Mouse (Mus musculus): Measurements from ENCODE around the gene D930007J09Rik. TPM values are rescaled to one million over a fixed set of nuclear protein-coding genes. Genes with fewer than 3 reads are reported as not detected.

The D930007J09Rik gene
- polyA plus RNA-seq, 1 experiment from 2014 or later = not detected

DNA sequence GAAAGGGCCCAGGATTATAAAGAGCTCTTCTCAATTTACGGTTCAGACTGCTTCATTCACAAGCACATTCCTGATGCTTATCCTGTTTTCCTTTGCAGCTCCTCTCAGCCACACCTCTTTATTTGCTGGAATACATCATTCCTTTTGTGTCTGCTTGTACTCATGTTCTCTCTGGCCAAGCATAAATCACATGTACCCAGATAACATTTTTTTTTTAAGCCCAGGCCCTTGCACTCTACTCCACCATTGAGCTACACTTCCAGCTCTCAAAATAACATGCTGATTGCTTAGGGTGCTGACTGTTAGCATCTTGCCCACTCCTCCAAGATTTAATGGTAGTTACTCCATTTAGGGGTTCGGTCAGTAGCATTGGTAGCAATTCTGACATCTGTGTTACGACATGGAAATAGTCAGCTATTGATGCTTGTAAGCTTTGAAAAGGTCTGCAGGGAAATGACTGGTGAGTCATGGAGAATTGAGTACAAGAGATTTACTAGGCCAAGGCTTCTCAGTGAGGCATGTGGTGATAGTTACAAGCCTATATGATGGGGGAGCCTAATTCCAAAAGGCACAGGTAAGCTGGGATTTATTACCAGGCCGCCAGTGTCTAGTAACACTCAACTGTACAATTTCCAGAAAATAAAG lies 1.2 kb upstream of the D930007J09Rik start:
- peaks cover 21% of the 10 kb centered on the region for H3K36me3 ChIP-seq
- no peak for ATAC-seq (ENCODE audit: low FRiP score)
- H3K4me2 ChIP-seq (replicated peaks) = peak overlapping the region; percentile 65
- no peaks in the 10 kb centered on the region for H3K9me3 ChIP-seq (replicated peaks)
- H3K27me3 ChIP-seq = no peaks in the 10 kb centered on the region
- H3K4me3 ChIP-seq = peak overlapping the region; percentile 87
- H3K27ac ChIP-seq = no peak overlapping the region
- peaks cover 20% of the 10 kb centered on the region for H3K4me1 ChIP-seq
- H3K9ac ChIP-seq = no peak overlapping the region
- 72% methylated on average over 4 of the region's 4 CpGs for WGBS

DNA sequence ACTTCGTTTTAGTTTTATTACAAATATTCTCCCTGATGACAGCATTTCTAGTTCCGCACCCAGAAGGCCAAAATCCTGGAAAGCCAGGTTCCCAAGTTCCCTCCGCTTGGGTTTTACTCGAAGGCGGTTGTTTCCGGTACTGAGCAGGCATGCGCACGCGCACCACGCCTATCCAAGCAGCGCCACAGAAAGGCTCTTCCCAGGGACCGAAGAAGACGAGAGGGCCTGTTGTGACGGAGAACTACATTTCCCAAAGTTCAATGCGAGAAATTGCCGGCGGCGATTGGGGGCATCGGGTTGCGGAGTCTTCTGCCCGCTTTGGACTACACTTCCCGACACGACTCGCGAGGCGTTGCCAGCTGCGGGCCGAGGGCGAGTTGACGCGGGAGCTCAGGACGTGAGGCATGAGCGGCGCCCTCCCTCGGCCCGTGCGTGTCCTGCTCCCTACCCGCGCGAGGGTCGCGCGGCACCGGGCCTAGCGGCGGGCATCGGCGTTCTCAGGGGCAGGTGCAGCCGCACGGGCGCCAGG lies 892 bp downstream of the D930007J09Rik start, which contains the start of gene Wrnip1:
Gene Wrnip1 (plus strand): TSS at position 346 of the 529 bp plus-strand sequence.
- WGBS = 0% methylated on average over 51 of the region's 51 CpGs
- ATAC-seq (ENCODE audit: low FRiP score) = peak; percentile 99

DNA sequence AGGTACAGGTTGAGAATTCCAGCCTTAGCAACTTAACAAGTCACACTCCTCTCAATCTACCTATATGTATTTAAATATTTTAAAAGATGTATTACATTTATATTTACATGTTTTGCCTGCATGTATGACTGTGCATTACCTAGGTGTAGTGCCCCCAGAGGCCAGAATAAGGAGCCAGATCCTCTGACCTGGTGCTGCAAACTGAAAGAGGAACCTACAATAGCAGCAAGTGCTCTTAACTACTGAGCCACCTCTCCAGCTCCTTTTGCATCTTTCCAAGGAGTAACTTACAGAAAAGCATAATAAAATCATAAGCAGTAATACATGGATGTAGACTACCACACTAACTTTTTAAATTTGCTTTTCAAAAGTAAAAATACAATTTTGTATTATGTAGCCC lies 1.8 kb downstream of the D930007J09Rik start:
- Histone ChIP-seq H3K27ac (no peak overlapping the region), H3K36me3 (no peaks in the 10 kb centered on the region), H3K27me3 (no peaks in the 10 kb centered on the region), H3K4me2 (replicated peaks) (peak overlapping the region; percentile 65), H3K4me3 (0 out of 2 replicates have a peak overlapping the region, but pooled peaks have one; percentile 87), H3K4me1 (peaks cover 18% of the 10 kb centered on the region), H3K9me3 (replicated peaks) (no peaks in the 10 kb centered on the region), H3K9ac (no peak overlapping the region)
- ATAC-seq (ENCODE audit: low FRiP score) = no peak

More for the DNA sequence above, 892 bp downstream of the D930007J09Rik start, which contains the start of gene Wrnip1:
- peak within 1 kb of the TSS; percentile 65 for H3K4me2 ChIP-seq (replicated peaks)
- H3K9me3 ChIP-seq (replicated peaks) = no peaks in the 10 kb centered on the region
- peak within 1 kb of the TSS; percentile 88 for H3K9ac ChIP-seq
- H3K27ac ChIP-seq = peak within 1 kb of the TSS; percentile 90
- peaks cover 18% of the 10 kb centered on the region for H3K4me1 ChIP-seq
- no peaks in the 10 kb centered on the region for H3K27me3 ChIP-seq
- H3K36me3 ChIP-seq = peaks cover 7% of the 10 kb centered on the region
- H3K4me3 ChIP-seq = peak within 1 kb of the TSS; percentile 87

DNA sequence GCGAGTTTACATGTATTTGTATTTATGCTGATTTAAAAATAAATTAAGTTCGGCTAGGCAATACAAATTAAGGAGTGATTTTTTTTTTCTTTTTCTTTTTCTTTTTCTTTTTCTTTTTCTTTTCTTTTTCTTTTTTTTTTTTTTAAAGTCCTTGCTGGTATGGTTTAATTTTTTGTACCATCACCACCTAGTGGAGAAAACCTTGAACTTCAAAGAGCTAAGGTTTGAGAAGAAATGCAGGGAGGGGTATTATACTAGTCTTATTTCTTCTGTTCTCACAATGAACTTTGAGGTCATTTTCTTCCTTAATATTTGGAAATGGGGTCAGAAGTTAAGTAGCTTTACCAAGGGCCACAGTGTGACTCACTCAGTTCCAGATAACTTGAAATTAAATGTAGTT lies 3.5 kb downstream of the D930007J09Rik start:
- H3K27ac ChIP-seq = no peak overlapping the region
- H3K9ac ChIP-seq = no peak overlapping the region
- peaks cover 14% of the 10 kb centered on the region for H3K4me1 ChIP-seq
- ATAC-seq (ENCODE audit: low FRiP score) = no peak
- no peaks in the 10 kb centered on the region for H3K27me3 ChIP-seq
- H3K36me3 ChIP-seq = no peaks in the 10 kb centered on the region
- no peaks in the 10 kb centered on the region for H3K9me3 ChIP-seq (replicated peaks)
- H3K4me3 ChIP-seq = no peak overlapping the region
- 69% methylated on average over 2 of the region's 2 CpGs for WGBS
- H3K4me2 ChIP-seq (replicated peaks) = no peak overlapping the region

DNA sequence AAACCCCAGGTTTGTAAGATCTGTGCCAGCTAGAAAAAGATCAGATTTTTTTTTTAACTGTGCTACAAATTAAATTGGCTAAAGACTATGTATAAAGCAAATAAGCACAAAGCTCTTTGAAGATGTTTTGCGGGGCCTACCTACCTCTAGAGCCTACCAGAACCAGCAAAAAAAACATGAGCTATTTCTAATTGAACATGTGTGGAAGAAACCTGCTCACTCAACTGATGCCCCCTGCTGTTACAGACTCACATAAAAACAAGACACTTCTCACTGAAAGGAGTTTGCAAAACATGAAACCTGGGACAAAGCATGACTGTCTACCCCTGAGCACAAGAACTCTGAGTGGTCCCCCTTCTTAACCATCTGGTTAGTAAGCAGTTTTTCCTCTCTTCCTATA lies 5.6 kb downstream of the D930007J09Rik start:
- H3K27ac ChIP-seq = no peak overlapping the region
- 83% methylated on average over 1 of the region's 1 CpGs for WGBS
- H3K9ac ChIP-seq = no peak overlapping the region
- H3K4me3 ChIP-seq = no peak overlapping the region
- no peaks in the 10 kb centered on the region for H3K27me3 ChIP-seq
- peaks cover 5% of the 10 kb centered on the region for H3K4me1 ChIP-seq
- H3K36me3 ChIP-seq = no peaks in the 10 kb centered on the region
- no peaks in the 10 kb centered on the region for H3K9me3 ChIP-seq (replicated peaks)
- H3K4me2 ChIP-seq (replicated peaks) = no peak overlapping the region
- no peak for ATAC-seq (ENCODE audit: low FRiP score)

DNA sequence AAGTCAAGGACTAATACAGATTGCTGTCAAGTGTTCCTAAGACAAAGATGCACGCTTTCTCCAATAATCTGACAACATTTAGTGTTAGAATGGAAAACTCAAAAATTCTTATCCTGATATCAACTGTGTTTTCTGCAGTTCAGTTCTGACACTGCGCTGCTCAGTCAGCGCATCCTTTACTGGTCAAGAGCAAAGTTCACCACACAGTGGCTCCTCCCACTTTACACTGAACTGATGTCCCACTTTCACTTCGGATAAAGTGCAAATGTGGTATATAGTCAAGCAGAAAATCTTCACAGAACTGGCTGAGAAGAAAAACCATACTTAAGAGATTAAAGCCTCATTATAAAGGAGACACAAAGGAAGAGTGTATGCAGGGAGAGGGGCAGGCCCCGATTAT lies 7.5 kb downstream of the D930007J09Rik start:
- H3K4me2 ChIP-seq (replicated peaks) = no peak overlapping the region
- H3K36me3 ChIP-seq = no peaks in the 10 kb centered on the region
- no peaks in the 10 kb centered on the region for H3K4me1 ChIP-seq
- no peak overlapping the region for H3K9ac ChIP-seq
- no peak for ATAC-seq (ENCODE audit: low FRiP score)
- H3K27ac ChIP-seq = no peak overlapping the region
- no peak overlapping the region for H3K4me3 ChIP-seq
- 93% methylated on average over 5 of the region's 5 CpGs for WGBS
- no peaks in the 10 kb centered on the region for H3K27me3 ChIP-seq
- no peaks in the 10 kb centered on the region for H3K9me3 ChIP-seq (replicated peaks)

DNA sequence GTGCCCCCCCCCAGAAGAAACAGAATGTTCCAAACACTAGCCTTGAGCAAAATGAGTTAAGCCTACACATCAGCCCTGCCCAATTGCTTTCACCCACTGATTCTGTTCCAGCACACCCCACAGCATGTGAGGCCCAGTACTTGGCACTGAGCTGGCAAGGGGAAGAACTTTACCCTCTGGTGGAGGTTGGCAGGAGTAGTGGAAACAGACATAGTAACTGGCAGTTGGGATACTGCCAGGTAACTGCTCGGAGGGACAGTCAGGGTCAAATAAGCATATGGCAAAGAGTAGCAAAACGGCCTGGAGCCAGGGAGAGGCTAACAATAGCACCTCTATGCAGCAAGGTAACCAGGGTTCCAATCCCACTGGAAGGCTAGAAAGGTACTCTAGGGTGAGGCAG lies 8.0 kb downstream of the D930007J09Rik start:
- 73% methylated on average over 2 of the region's 2 CpGs for WGBS
- no peak for ATAC-seq (ENCODE audit: low FRiP score)
- no peak overlapping the region for H3K4me3 ChIP-seq
- no peaks in the 10 kb centered on the region for H3K27me3 ChIP-seq
- no peaks in the 10 kb centered on the region for H3K4me1 ChIP-seq
- no peak overlapping the region for H3K4me2 ChIP-seq (replicated peaks)
- H3K9ac ChIP-seq = no peak overlapping the region
- H3K36me3 ChIP-seq = no peaks in the 10 kb centered on the region
- no peaks in the 10 kb centered on the region for H3K9me3 ChIP-seq (replicated peaks)
- no peak overlapping the region for H3K27ac ChIP-seq

DNA sequence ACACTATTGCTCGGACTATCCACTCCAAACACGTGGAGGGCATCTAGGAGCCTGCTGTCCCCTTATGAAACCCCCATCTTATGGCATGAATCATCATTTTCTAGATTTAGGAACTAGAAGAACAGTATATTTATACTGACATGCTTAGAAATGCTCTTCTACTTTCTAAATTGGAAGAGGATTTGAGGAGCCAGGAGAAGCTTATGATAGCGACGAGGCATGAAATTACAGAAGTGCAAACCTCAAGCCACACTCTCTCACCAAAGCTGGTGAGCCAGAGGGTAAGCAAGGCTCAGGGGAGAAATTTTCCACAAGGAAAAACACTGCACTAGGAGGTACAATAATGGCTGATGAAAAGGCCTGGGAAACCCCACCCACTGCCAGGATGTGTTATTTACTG lies 12.9 kb downstream of the D930007J09Rik start:
- H3K4me3 ChIP-seq = no peak overlapping the region
- no peak overlapping the region for H3K27ac ChIP-seq
- no peaks in the 10 kb centered on the region for H3K4me1 ChIP-seq
- no peak overlapping the region for H3K4me2 ChIP-seq (replicated peaks)
- no peaks in the 10 kb centered on the region for H3K9me3 ChIP-seq (replicated peaks)
- 80% methylated on average over 4 of the region's 4 CpGs for WGBS
- no peak overlapping the region for H3K9ac ChIP-seq
- ATAC-seq (ENCODE audit: low FRiP score) = no peak
- H3K27me3 ChIP-seq = no peaks in the 10 kb centered on the region
- H3K36me3 ChIP-seq = no peaks in the 10 kb centered on the region

DNA sequence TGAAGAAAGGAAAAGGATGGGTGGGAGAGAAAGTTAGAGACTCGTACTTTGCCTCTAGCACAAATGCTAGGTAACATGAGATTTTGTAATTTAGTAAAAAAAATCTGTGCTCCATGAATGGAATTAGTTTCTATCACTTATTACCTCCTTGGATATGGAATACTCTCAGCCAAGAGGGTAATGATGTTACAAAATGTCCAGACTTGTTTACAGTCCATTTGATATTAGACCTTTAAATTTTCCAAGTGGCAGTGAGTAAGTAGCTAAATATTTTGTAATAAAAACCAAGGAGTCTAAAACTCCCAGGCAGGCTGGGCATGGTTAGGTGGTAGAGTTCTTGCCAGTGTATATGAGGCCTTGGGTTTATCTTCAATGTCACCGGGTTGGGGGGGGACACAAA lies 15.1 kb downstream of the D930007J09Rik start:
- H3K4me2 ChIP-seq (replicated peaks) = no peak overlapping the region
- no peak overlapping the region for H3K27ac ChIP-seq
- no peak for ATAC-seq (ENCODE audit: low FRiP score)
- no peaks in the 10 kb centered on the region for H3K9me3 ChIP-seq (replicated peaks)
- 78% methylated on average over 2 of the region's 2 CpGs for WGBS
- no peak overlapping the region for H3K9ac ChIP-seq
- H3K27me3 ChIP-seq = no peaks in the 10 kb centered on the region
- H3K4me1 ChIP-seq = no peaks in the 10 kb centered on the region
- H3K36me3 ChIP-seq = no peaks in the 10 kb centered on the region
- H3K4me3 ChIP-seq = no peak overlapping the region

DNA sequence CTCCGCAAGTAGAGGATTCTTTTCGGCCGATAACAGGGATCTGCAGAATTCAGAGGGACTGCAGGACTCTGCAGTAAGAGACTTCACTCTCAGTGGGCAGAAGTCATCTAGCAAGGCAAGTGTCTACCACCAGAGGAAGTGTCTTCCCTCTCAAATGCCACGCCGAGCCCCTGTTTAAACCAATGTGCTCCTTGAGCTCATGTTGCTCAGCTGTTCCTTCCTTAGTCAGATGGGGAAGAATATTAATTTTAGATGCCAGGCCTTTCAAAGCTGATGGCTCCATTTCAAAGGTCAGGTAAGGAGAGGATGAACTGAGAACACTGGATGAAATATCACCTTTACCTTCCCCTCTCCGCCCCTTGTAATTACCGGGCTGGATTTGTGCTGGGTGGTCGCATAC lies 18.8 kb downstream of the D930007J09Rik start, which contains the start of gene Mylk4:
Gene Mylk4 (minus strand): TSS at position 139 of the 400 bp plus-strand sequence.
- no peaks in the 10 kb centered on the region for H3K9me3 ChIP-seq (replicated peaks)
- no peak within 1 kb of the TSS for H3K27ac ChIP-seq
- no peak within 1 kb of the TSS for H3K4me3 ChIP-seq
- no peaks in the 10 kb centered on the region for H3K27me3 ChIP-seq
- no peak within 1 kb of the TSS for H3K4me2 ChIP-seq (replicated peaks)
- no peak within 1 kb of the TSS for H3K9ac ChIP-seq
- 84% methylated on average over 8 of the region's 8 CpGs for WGBS
- H3K36me3 ChIP-seq = no peaks in the 10 kb centered on the region
- ATAC-seq (ENCODE audit: low FRiP score) = no peak
- no peaks in the 10 kb centered on the region for H3K4me1 ChIP-seq

DNA sequence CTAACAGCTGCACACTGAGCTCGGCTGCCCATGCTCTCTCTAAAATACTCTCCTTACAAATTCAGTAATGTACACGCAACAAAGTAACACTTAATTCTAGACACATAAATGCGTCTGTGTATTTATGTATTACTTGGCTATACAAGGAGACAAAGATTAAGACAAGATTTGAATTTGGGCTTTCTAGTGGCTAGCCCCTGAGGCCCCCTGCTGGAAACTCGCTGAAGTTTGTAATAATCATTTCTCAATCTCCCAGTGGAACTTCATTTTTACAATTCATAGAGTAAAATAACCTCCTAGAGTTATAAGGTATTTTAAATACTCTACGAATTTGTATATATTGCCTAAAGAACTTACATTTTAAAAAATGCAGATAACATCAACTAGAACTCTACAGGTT lies 19.6 kb downstream of the D930007J09Rik start:
- no peaks in the 10 kb centered on the region for H3K27me3 ChIP-seq
- no peak overlapping the region for H3K4me3 ChIP-seq
- no peak for ATAC-seq (ENCODE audit: low FRiP score)
- no peaks in the 10 kb centered on the region for H3K4me1 ChIP-seq
- H3K36me3 ChIP-seq = no peaks in the 10 kb centered on the region
- no peak overlapping the region for H3K9ac ChIP-seq
- 74% methylated on average over 5 of the region's 5 CpGs for WGBS
- no peaks in the 10 kb centered on the region for H3K9me3 ChIP-seq (replicated peaks)
- H3K4me2 ChIP-seq (replicated peaks) = no peak overlapping the region
- no peak overlapping the region for H3K27ac ChIP-seq

DNA sequence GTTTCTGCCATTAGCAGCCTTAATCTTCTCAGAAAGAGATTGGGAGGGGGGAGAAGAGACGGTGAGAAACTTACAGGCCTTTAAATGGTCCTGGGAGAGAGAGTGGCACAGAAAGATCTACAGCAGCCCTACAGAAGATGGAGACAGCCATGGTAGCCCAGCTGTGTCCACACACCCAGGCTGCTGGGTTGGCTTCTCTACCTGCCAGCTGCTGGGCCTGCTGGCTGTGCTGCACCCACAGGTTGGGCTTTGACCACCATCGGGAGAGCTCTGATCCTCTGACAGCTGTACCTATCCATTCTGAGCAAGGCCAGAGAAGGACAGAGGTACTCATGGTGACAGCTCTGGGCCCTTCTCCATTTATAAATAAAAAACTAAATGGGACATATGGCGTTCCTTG lies 23.8 kb downstream of the D930007J09Rik start:
- Histone ChIP-seq H3K27ac (no peak overlapping the region), H3K4me2 (replicated peaks) (no peak overlapping the region), H3K36me3 (no peaks in the 10 kb centered on the region), H3K4me3 (no peak overlapping the region), H3K4me1 (no peaks in the 10 kb centered on the region), H3K27me3 (no peaks in the 10 kb centered on the region), H3K9ac (no peak overlapping the region), H3K9me3 (replicated peaks) (no peaks in the 10 kb centered on the region)
- ATAC-seq (ENCODE audit: low FRiP score) = no peak
- WGBS = 82% methylated on average over 3 of the region's 3 CpGs

DNA sequence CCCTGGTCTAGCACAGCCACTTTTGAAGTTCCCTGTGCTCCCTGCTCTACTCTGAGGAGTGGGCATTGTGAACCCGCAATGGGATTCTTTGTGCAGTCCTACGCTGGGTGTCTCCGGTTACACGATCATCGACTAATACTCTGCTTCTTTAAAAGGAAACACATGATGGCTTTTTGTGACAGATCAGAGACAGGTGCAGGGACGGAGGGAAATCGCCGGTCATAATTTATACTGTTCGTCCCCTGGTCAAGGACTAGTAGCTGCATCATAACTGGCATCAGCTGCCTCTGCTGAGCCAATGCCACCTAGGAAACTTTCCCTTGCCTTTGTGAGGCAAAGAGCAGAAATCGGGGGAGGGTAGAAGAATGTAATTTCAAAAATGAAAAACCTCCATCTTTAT lies 26.3 kb downstream of the D930007J09Rik start:
- H3K36me3 ChIP-seq = no peaks in the 10 kb centered on the region
- no peaks in the 10 kb centered on the region for H3K27me3 ChIP-seq
- no peaks in the 10 kb centered on the region for H3K9me3 ChIP-seq (replicated peaks)
- H3K4me1 ChIP-seq = no peaks in the 10 kb centered on the region
- H3K4me2 ChIP-seq (replicated peaks) = no peak overlapping the region
- H3K27ac ChIP-seq = no peak overlapping the region
- no peak overlapping the region for H3K4me3 ChIP-seq
- no peak for ATAC-seq (ENCODE audit: low FRiP score)
- no peak overlapping the region for H3K9ac ChIP-seq
- WGBS = 86% methylated on average over 10 of the region's 10 CpGs
